Mouse (Mus musculus) skeletal muscle tissue, adult 2 months (tissue): ENCODE measurements at regions not wholly inside any gene's neighbourhood (a gene's known extent, or its start where the extent isn't known, plus 50 kb on each side); places are given as distances from the start of the nearest gene placed in this dataset.

ENCODE experiments used
- DNase-seq: peaks from one replicate; pipeline ENCODE4 v3.0.0-alpha.2; 2012; ENCODE audit warnings: low read depth, low spot score

GRCm38 (mm10) chr3:154391629-154392028 is 61.2 kb upstream of the Lhx8 start:
- no peak for DNase-seq

- no peak for DNase-seq
These were observed 58.2 kb upstream of the Lhx8 start for GRCm38 (mm10) chr3:154388656-154389055.

GRCm38 (mm10) chr3:154387271-154387670 is 56.8 kb upstream of the Lhx8 start:
- no peak for DNase-seq

GRCm38 (mm10) chr3:154385831-154386312 is 55.4 kb upstream of the Lhx8 start:
- no peak for DNase-seq

- no peak for DNase-seq
These were observed 52.4 kb upstream of the Lhx8 start for GRCm38 (mm10) chr3:154382811-154383210.

- no peak for DNase-seq
These were observed 51.1 kb upstream of the Lhx8 start for GRCm38 (mm10) chr3:154381561-154381960.
